ENCODE assay signal across 13 mouse cellular contexts in genomic region chr5:127416536-127416935, GRCm38 (mm10).
DNase-seq lines count a peak whose midpoint lies in the region; ATAC-seq and TF ChIP-seq lines count a peak whose summit lies in the region.
"Had no signal": no experiment of that assay in that cellular context is flagged by ENCODE, and none has a peak within 500 bp of the region (broad histone marks: within the 10 kb centered on the region; RNA-seq: fewer than 3 reads in every experiment).

No protein-coding gene starts in this region.

- no peak overlapping the region for H3K4me3 ChIP-seq in forebrain, embryonic 13.5 days
- H3K4me3 ChIP-seq in forebrain, embryonic 11.5 days (ENCODE audit: low read depth, low read length), result no peak overlapping the region
- no peak overlapping the region for H3K4me3 ChIP-seq in embryonic facial prominence, embryonic 14.5 days (ENCODE audit: low read depth, low read length)
- H3K4me3 ChIP-seq in midbrain, embryonic 13.5 days (replicated peaks), result no peak overlapping the region

- TF ChIP-seq POLR2A in brain, embryonic 14.5 days (IDR thresholded peaks at IDR 0.05; ENCODE audit: borderline replicate concordance, extremely low read depth, insufficient read depth, insufficient read length, poor library complexity, severe bottlenecking), result no peak

- 0 out of 2 replicates have a peak, but pooled peaks cover 3% of the 10 kb centered on the region for H3K9me3 ChIP-seq in forebrain, embryonic 13.5 days (replicated peaks)
- H3K9me3 ChIP-seq in forebrain, embryonic 11.5 days (ENCODE audit: control insufficient read depth, low read length), result no peaks in the 10 kb centered on the region
- H3K9me3 ChIP-seq in embryonic facial prominence, embryonic 14.5 days (ENCODE audit: control insufficient read depth, low read length), result no peaks in the 10 kb centered on the region
- H3K9me3 ChIP-seq in midbrain, embryonic 13.5 days, result no peaks in the 10 kb centered on the region; the same call in 1 of the 2 replicates

- no peaks in the 10 kb centered on the region for H3K36me3 ChIP-seq in forebrain, embryonic 13.5 days (ENCODE audit: poor library complexity, severe bottlenecking)
- no peaks in the 10 kb centered on the region for H3K36me3 ChIP-seq in forebrain, embryonic 11.5 days (ENCODE audit: control insufficient read depth, insufficient read depth, low read length)
- H3K36me3 ChIP-seq in embryonic facial prominence, embryonic 14.5 days (ENCODE audit: control insufficient read depth, insufficient read depth, low read length), result no peaks in the 10 kb centered on the region
- no peaks in the 10 kb centered on the region for H3K36me3 ChIP-seq in midbrain, embryonic 13.5 days

- no peak for TF ChIP-seq CTCF in brain, embryonic 14.5 days (IDR thresholded peaks at IDR 0.05; ENCODE audit: borderline replicate concordance, extremely low read depth, insufficient read depth, insufficient read length)

- 62% methylated on average over 7 of the region's 7 CpGs for WGBS in forebrain, embryonic 13.5 days
- WGBS in forebrain, embryonic 11.5 days, result 86% methylated on average over 7 of the region's 7 CpGs
- 41% methylated on average over 7 of the region's 7 CpGs for WGBS in embryonic facial prominence, embryonic 14.5 days
- WGBS in midbrain, embryonic 13.5 days, result 75% methylated on average over 7 of the region's 7 CpGs

- no peaks in the 10 kb centered on the region for H3K27me3 ChIP-seq in forebrain, embryonic 13.5 days
- H3K27me3 ChIP-seq in forebrain, embryonic 11.5 days (ENCODE audit: control insufficient read depth, insufficient read depth, low read length), result no peaks in the 10 kb centered on the region
- H3K27me3 ChIP-seq in embryonic facial prominence, embryonic 14.5 days (replicated peaks; ENCODE audit: control insufficient read depth, insufficient read depth, low read length), result no peaks in the 10 kb centered on the region
- no peaks in the 10 kb centered on the region for H3K27me3 ChIP-seq in midbrain, embryonic 13.5 days

- no peak for DNase-seq in forebrain, embryonic 11.5 days (ENCODE audit: low spot score)
- DNase-seq in brain, embryonic 14.5 days (ENCODE audit: low read depth), result peak; percentile 91
- peak; percentile 65 for DNase-seq in embryonic facial prominence, embryonic 14.5 days (ENCODE audit: low spot score)
- DNase-seq in left cerebral cortex, postnatal 14 days (ENCODE audit: low spot score in 2 of 2), result peak; percentile 63 to 73
- no peak for DNase-seq in thymus, postnatal 36 days
- DNase-seq in ovary, postnatal 36 days (ENCODE audit: low spot score), result no peak
- DNase-seq: embryo, embryonic 11 days; heart, postnatal 14 days; lung, adult 2 months; spleen, adult 18-20 months had no signal

- H3K27ac ChIP-seq in forebrain, embryonic 13.5 days, result 0 out of 2 replicates have a peak overlapping the region, but pooled peaks have one; percentile 14
- no peak overlapping the region for H3K27ac ChIP-seq in forebrain, embryonic 11.5 days (ENCODE audit: low read depth, low read length)
- no peak overlapping the region for H3K27ac ChIP-seq in embryonic facial prominence, embryonic 14.5 days (replicated peaks; ENCODE audit: low read depth, low read length)
- H3K27ac ChIP-seq in midbrain, embryonic 13.5 days, result no peak overlapping the region

- H3K4me1 ChIP-seq in forebrain, embryonic 13.5 days, result peaks cover 5% of the 10 kb centered on the region
- no peaks in the 10 kb centered on the region for H3K4me1 ChIP-seq in forebrain, embryonic 11.5 days (replicated peaks; ENCODE audit: control insufficient read depth, insufficient read depth, low read length)
- no peaks in the 10 kb centered on the region for H3K4me1 ChIP-seq in embryonic facial prominence, embryonic 14.5 days (ENCODE audit: control insufficient read depth, insufficient read depth, low read length)
- H3K4me1 ChIP-seq in midbrain, embryonic 13.5 days (replicated peaks), result no peaks in the 10 kb centered on the region

- no peak overlapping the region for H3K4me2 ChIP-seq in forebrain, embryonic 13.5 days
- H3K4me2 ChIP-seq in forebrain, embryonic 11.5 days (ENCODE audit: low read depth, low read length, severe bottlenecking), result no peak overlapping the region
- no peak overlapping the region for H3K4me2 ChIP-seq in embryonic facial prominence, embryonic 14.5 days (ENCODE audit: low read depth, low read length)
- no peak overlapping the region for H3K4me2 ChIP-seq in midbrain, embryonic 13.5 days (replicated peaks)

- no peak overlapping the region for H3K9ac ChIP-seq in forebrain, embryonic 13.5 days
- H3K9ac ChIP-seq in forebrain, embryonic 11.5 days (ENCODE audit: low read length), result no peak overlapping the region
- no peak overlapping the region for H3K9ac ChIP-seq in embryonic facial prominence, embryonic 14.5 days (ENCODE audit: low read depth, low read length)
- no peak overlapping the region for H3K9ac ChIP-seq in midbrain, embryonic 13.5 days (replicated peaks)

- intact Hi-C loops in left cerebral cortex, postnatal 14 days (cut with DNase I), result no loop called here

- peak; percentile 88 for ATAC-seq in forebrain, embryonic 13.5 days
- no peak for ATAC-seq in forebrain, embryonic 11.5 days (replicated peaks; ENCODE audit: low FRiP score)
- no peak for ATAC-seq in embryonic facial prominence, embryonic 14.5 days (ENCODE audit: low read depth)
- no peak for ATAC-seq in midbrain, embryonic 13.5 days
- ATAC-seq: intestine, postnatal 0 days had no signal

Comparison
In these comparisons a context has a peak if more than half of its experiments do, and no peak if none do; other contexts are left out.
1. DNase-seq: peak in brain, embryonic 14.5 days (single experiment), embryonic facial prominence, embryonic 14.5 days (single experiment) and left cerebral cortex, postnatal 14 days (2 of 2); none in forebrain, embryonic 11.5 days (single experiment), thymus, postnatal 36 days (0 of 2) and ovary, postnatal 36 days (single experiment).